Mouse (Mus musculus) spleen, adult 2 months (tissue): ENCODE measurements around the gene Morc1. TPM values are rescaled to one million over a fixed set of nuclear protein-coding genes. Genes with fewer than 3 reads are reported as not detected.

Experiments used
- DNase-seq, 2 experiments: peaks; one replicate each; pipeline versions ENCODE4 v3.0.0 to v3.0.0-alpha.2; 2012 to 2021; ENCODE audit warnings: low spot score in 2 of 2, low read depth in 1 of 2
- H3K27ac ChIP-seq: fragments of 200-500 bp; 2 replicates; pipeline ENCODE4 v1.5.1; 2012; ENCODE audit warnings: low read length, inconsistent platforms; ENCODE audit not compliant: insufficient read depth
- H3K27me3 ChIP-seq: fragments of 200-500 bp; 2 replicates; pipeline ENCODE4 v1.6.1; 2012; ENCODE audit warnings: mild to moderate bottlenecking, moderate library complexity, low read length, inconsistent platforms; ENCODE audit not compliant: control insufficient read depth, insufficient read depth
- H3K36me3 ChIP-seq: fragments of 200-500 bp; 2 replicates; pipeline ENCODE4 v1.6.1; 2012; ENCODE audit warnings: mild to moderate bottlenecking, low read length, inconsistent platforms; ENCODE audit not compliant: control insufficient read depth, insufficient read depth
- H3K4me1 ChIP-seq: fragments of 200-500 bp; 2 replicates; pipeline ENCODE4 v1.6.1; 2011; ENCODE audit warnings: inconsistent platforms; ENCODE audit not compliant: control insufficient read depth, insufficient read depth, insufficient read length
- H3K4me3 ChIP-seq: fragments of 200-500 bp; 2 replicates; pipeline ENCODE4 v1.5.1; 2011; ENCODE audit warnings: mild to moderate bottlenecking, inconsistent platforms; ENCODE audit not compliant: insufficient read depth, insufficient read length; ENCODE audit errors: extremely low read depth
- CTCF ChIP-seq: fragments of 200-500 bp; IDR thresholded peaks from 2 replicates; pipeline ENCODE4 v1.5.1; 2011; ENCODE audit warnings: mild to moderate bottlenecking, inconsistent platforms; ENCODE audit not compliant: insufficient read depth, insufficient read length, insufficient replicate concordance; ENCODE audit errors: extremely low read depth
- POLR2A ChIP-seq: fragments of 200-500 bp; IDR thresholded peaks from 2 replicates; pipeline ENCODE4 v1.6.1; 2011; ENCODE audit warnings: low read depth, low read length, inconsistent platforms
- WGBS: fragments of 180-500 bp; shearing (Covaris S2); methylation state at CpG from one replicate; pipeline ENCODE4 v1.1.7; 2018; 5-methylcytosine and 5-hydroxymethylcytosine counted together
- polyA plus RNA-seq: library from polyadenylated mRNA; depleted of rRNA; stranded (reverse); fragments of >200 nt; gene quantifications from 2 replicates; pipeline ENCODE4 v1.2.3, GENCODE M21; 2012

Gene Morc1
- polyA plus RNA-seq, 1 experiment: not detected

- Histone ChIP-seq H3K4me3 (no peak overlapping the region), H3K4me1 (no peaks in the 10 kb centered on the region), H3K27ac (no peak overlapping the region), H3K27me3 (no peaks in the 10 kb centered on the region), H3K36me3 (no peaks in the 10 kb centered on the region)
- TF ChIP-seq POLR2A (no peak), CTCF (no peak)
- 88% methylated on average over 4 of the region's 4 CpGs for WGBS
- no peak for DNase-seq
Measured at GRCm38 (mm10) chr16:48424069-48424468, 7.0 kb upstream of the Morc1 start.

DNA sequence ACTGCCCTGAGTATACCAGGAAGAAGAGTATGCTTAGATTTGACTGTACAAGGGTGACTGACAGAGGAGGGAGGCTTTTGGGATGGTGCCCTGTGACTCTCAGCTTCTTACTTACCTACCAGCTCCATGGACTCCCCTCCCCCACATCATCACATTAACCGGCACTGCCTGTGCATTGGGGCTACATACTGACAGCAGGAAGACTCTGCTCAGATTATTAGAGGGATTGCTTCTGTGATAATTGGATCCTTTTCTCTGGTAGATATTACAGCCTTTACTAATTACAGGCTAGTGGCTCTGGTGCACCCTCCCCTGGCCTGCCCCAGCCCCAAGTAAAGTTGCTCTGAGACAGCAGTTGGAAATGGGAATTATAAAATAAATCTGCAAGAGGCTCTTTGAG is 1.6 kb upstream of the Morc1 start:
- Histone ChIP-seq H3K36me3 (no peaks in the 10 kb centered on the region), H3K4me1 (no peaks in the 10 kb centered on the region), H3K4me3 (no peak overlapping the region), H3K27me3 (no peaks in the 10 kb centered on the region), H3K27ac (no peak overlapping the region)
- WGBS: 96% methylated on average over 1 of the region's 1 CpGs
- DNase-seq: no peak
- no peak for TF ChIP-seq POLR2A
- TF ChIP-seq CTCF: no peak

- 34% methylated on average over 1 of the region's 1 CpGs for WGBS
- TF ChIP-seq POLR2A (no peak), CTCF (no peak)
- H3K36me3 ChIP-seq: no peaks in the 10 kb centered on the region
- DNase-seq: no peak
- H3K27me3 ChIP-seq: no peaks in the 10 kb centered on the region
- no peak overlapping the region for H3K27ac ChIP-seq
- no peak overlapping the region for H3K4me3 ChIP-seq
- H3K4me1 ChIP-seq: no peaks in the 10 kb centered on the region
Measured at GRCm38 (mm10) chr16:48435454-48435853, 4.4 kb downstream of the Morc1 start.

DNA sequence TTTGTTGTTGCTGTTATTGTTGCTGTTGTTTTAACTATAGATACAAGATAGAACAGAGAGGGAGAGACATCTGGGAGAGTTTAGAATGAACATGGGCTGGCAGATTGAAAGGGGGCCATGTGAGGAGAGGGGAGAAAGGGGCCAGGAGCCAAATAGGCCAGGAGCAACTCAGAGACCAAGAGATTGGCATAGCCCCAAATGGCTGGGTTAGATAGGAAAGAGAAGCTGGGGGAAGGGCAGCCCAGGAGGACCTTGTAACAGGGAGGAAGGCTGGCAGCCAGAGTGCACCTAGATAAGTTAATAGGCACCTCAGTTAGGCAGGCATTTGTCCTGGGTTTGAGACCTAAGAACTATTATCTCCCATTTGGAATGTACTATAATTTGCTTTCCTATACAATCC is 6.4 kb downstream of the Morc1 start:
- Histone ChIP-seq H3K27ac (no peak overlapping the region), H3K27me3 (no peaks in the 10 kb centered on the region), H3K4me1 (no peaks in the 10 kb centered on the region), H3K4me3 (no peak overlapping the region), H3K36me3 (no peaks in the 10 kb centered on the region)
- TF ChIP-seq CTCF (no peak), POLR2A (no peak)
- DNase-seq: no peak

DNA sequence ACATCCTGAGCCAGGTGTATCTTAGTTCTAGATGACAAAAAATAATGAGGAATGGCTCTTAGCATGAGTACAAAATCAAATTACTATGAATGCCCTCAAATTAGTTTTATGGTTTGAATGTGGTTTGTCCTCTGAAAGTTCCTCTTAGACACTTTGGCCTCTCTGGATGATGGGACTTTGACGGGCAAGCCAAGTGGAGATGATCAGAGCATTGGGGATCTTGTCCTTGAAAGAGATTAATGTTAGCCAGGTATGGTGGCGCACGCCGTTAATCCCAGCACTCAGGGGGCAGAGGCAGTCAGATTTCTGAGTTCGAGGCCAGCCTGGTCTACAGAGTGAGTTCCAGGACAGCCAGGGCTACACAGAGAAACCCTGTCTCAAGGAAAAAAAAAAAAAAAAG is 13.6 kb downstream of the Morc1 start:
- no peak overlapping the region for H3K27ac ChIP-seq
- 89% methylated on average over 5 of the region's 5 CpGs for WGBS
- no peaks in the 10 kb centered on the region for H3K36me3 ChIP-seq
- no peaks in the 10 kb centered on the region for H3K27me3 ChIP-seq
- DNase-seq: no peak
- H3K4me1 ChIP-seq: no peaks in the 10 kb centered on the region
- H3K4me3 ChIP-seq: no peak overlapping the region
- TF ChIP-seq CTCF (no peak), POLR2A (no peak)

- H3K27ac ChIP-seq: no peak overlapping the region
- DNase-seq: no peak
- no peak overlapping the region for H3K4me3 ChIP-seq
- no peaks in the 10 kb centered on the region for H3K4me1 ChIP-seq
- H3K27me3 ChIP-seq: no peaks in the 10 kb centered on the region; the same call in 1 of the 2 replicates
- 84% methylated on average over 8 of the region's 8 CpGs for WGBS
- no peak for TF ChIP-seq CTCF
- TF ChIP-seq POLR2A: no peak
- H3K36me3 ChIP-seq: no peaks in the 10 kb centered on the region
Measured at GRCm38 (mm10) chr16:48446161-48446925, 15.3 kb downstream of the Morc1 start.

DNA sequence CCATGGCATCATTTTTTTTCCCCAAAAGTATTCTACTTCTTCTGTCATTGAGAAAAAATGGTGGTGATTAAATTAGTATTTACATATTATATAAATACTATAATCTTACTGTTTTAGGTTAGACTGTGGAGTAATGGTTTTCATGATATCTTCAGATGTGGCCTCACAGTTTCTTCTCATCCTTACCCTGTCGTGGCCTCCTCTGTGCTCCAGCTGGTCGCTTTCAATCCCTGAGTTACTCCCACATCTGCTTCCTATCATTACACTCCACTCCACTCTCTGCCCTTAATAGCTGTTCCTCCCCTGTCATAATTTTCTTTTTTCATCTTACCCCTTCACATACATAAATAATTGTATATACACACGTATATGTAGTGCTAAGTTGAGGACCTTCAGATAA is 22.2 kb downstream of the Morc1 start:
- Histone ChIP-seq H3K27ac (no peak overlapping the region), H3K36me3 (no peaks in the 10 kb centered on the region), H3K27me3 (no peaks in the 10 kb centered on the region; the same call in 1 of the 2 replicates), H3K4me1 (no peaks in the 10 kb centered on the region), H3K4me3 (no peak overlapping the region)
- 81% methylated on average over 3 of the region's 3 CpGs for WGBS
- DNase-seq: no peak
- no peak for TF ChIP-seq CTCF
- TF ChIP-seq POLR2A: no peak
